Mouse (Mus musculus) ES-Bruce4 (cell line): Measurements from ENCODE around the gene Ppp2r2c.

ENCODE experiments used
- CTCF ChIP-seq: IDR thresholded peaks from one replicate; pipeline ENCODE4 v1.8.1; 2011; ENCODE audit warnings: low read depth, low read length
- EP300 ChIP-seq: IDR thresholded peaks from 2 replicates; pipeline ENCODE4 v1.6.1; 2011; ENCODE audit warnings: low read depth, low read length; ENCODE audit not compliant: insufficient read depth
- POLR2A ChIP-seq: IDR thresholded peaks from one replicate; pipeline ENCODE4 v1.8.1; 2011; ENCODE audit warnings: low read length; ENCODE audit not compliant: insufficient read depth

DNA sequence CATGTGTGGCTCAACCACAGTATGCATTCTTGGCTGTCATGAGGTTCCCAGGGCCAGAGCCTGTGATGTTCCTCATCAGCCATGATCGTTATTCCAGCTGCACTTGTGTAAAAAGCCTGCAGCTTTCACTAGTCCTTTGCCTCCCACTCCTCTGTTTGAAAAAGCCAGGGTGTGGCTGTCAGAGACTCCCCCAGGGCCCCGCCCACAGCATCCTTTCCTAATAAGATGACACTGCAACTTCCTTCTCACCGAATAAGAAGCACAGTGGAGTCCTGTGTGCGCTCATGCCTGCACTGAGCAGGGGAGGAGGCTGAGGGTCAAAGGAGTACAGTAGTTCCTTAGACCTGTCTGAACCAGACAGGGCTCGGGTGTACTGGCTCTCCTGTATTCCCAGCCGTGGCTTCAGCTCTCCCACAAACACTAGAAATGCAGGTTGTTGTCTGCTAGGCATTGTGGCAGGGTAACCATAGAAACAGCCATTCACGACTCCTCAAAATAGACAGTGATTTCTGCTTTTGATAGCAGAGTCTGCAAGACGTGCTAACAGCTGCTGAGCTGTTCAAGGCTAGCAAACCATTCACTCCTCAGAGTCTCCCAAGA is 76.9 kb downstream of the Ppp2r2c start:
- TF ChIP-seq CTCF: no peak
- TF ChIP-seq EP300: 0 out of 2 replicates have a peak, but pooled peaks have one; percentile 10
- TF ChIP-seq POLR2A: no peak
